Mouse (Mus musculus) hindbrain, embryonic 14.5 days (tissue): ENCODE results near the gene Cst8. TPM values are rescaled to one million over a fixed set of nuclear protein-coding genes. Genes with fewer than 3 reads are reported as not detected.
"Not testable (repeated sequence)": the region's sequence is repeated elsewhere in the genome, so short reads cannot be mapped to it uniquely, and the experiment has no call there.

Experiments
- ATAC-seq: fragments of 200-750 bp; cut with Nextera tagmentation; 2 replicates; pipeline ENCODE4 v1.8.0; 2017; ENCODE audit warnings: moderate number of reproducible peaks, mild to moderate bottlenecking, moderate TSS enrichment, moderate library complexity; ENCODE audit not compliant: low FRiP score
- DNase-seq: peaks from one replicate; pipeline ENCODE4 v3.0.0-alpha.2; 2015; ENCODE audit warnings: low spot score
- H3K27ac ChIP-seq: fragments of 300-500 bp; sonication (generic); 2 replicates; pipeline ENCODE4 v1.5.1; 2014; ENCODE audit warnings: mild to moderate bottlenecking, moderate library complexity
- H3K27me3 ChIP-seq: fragments of 300-500 bp; sonication (generic); 2 replicates; pipeline ENCODE4 v1.6.1; 2014; ENCODE audit warnings: mild to moderate bottlenecking, low read length, mixed read lengths; ENCODE audit not compliant: control insufficient read depth, insufficient read depth
- H3K36me3 ChIP-seq: fragments of 300-500 bp; sonication (generic); replicated peaks from 2 replicates; pipeline ENCODE4 v1.6.1; 2014; ENCODE audit not compliant: control insufficient read depth, insufficient read depth
- H3K4me1 ChIP-seq: fragments of 300-500 bp; sonication (generic); replicated peaks from 2 replicates; pipeline ENCODE4 v1.6.1; 2014; ENCODE audit warnings: antibody characterized with exemption, low read length, mixed read lengths; ENCODE audit not compliant: control insufficient read depth, insufficient read depth
- H3K4me2 ChIP-seq: fragments of 300-500 bp; sonication (generic); replicated peaks from 2 replicates; pipeline ENCODE4 v1.6.1; 2014; ENCODE audit warnings: mild to moderate bottlenecking, moderate library complexity
- H3K4me3 ChIP-seq: fragments of 300-500 bp; sonication (generic); replicated peaks from 2 replicates; pipeline ENCODE4 v1.5.1; 2014; ENCODE audit warnings: mild to moderate bottlenecking, low read length
- H3K9ac ChIP-seq: fragments of 300-500 bp; sonication (generic); 2 replicates; pipeline ENCODE4 v1.6.1; 2014
- H3K9me3 ChIP-seq: fragments of 300-500 bp; sonication (generic); 2 replicates; pipeline ENCODE4 v1.6.1; 2016; ENCODE audit warnings: low read length; ENCODE audit not compliant: control insufficient read depth
- WGBS: fragments of 180-500 bp; shearing (Covaris S2); extraction: QIAGEN DNeasy Blood & Tissue Kit; methylation state at CpG from one replicate; pipeline ENCODE4 v1.1.7; 2014; 5-methylcytosine and 5-hydroxymethylcytosine counted together
- polyA plus RNA-seq: library from polyadenylated mRNA; unstranded; fragments of >200 nt; fragmentation: Nextera tagmentation; extraction: Ambion mirVana; gene quantifications from 2 replicates; pipeline ENCODE4 v1.2.1, GENCODE M21; 2014

Gene Cst8
- polyA plus RNA-seq = not detected in 2 replicates

- no peak within 1 kb of the TSS for H3K27ac ChIP-seq
- DNase-seq (no peak), ATAC-seq (no peak)
- H3K9me3 ChIP-seq = no peaks in the 10 kb centered on the region
- no peak within 1 kb of the TSS for H3K4me3 ChIP-seq
- H3K4me2 ChIP-seq = no peak within 1 kb of the TSS
- 88% methylated on average over 1 of the region's 1 CpGs for WGBS
- H3K9ac ChIP-seq = no peak within 1 kb of the TSS
- no peaks in the 10 kb centered on the region for H3K36me3 ChIP-seq
- no peaks in the 10 kb centered on the region for H3K4me1 ChIP-seq
- no peaks in the 10 kb centered on the region for H3K27me3 ChIP-seq
These were observed at the start of gene Cst8 for GRCm38 (mm10) chr2:148798485-148798884. Gene Cst8, plus strand, starts transcription at chr2:148798785.

DNA sequence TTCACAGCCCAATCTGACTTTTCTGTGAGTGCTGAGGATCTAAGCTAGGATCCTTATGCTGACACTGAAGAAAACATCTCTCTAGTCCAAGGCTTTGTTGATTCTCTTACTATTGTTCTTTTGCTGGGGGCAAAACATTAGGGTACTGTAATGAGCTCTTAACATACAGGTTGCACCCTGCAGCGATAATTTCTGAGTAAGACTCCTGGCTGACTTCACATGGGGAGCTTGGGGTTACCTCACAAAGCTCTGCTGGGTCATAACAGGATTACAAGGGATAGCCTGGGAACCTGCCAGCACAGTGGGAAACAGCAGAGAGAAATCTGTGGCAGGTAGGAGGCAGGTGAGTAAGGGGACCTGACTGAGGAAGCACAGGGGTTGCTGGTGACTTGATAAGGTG, 48.5 kb upstream of the Cst8 start, which contains the start of gene Cstl1:
Gene Cstl1, plus strand, starts transcription at position 301 of the 400 bp plus-strand sequence.
- Histone ChIP-seq H3K9me3 (no peaks in the 10 kb centered on the region), H3K27ac (no peak within 1 kb of the TSS), H3K36me3 (no peaks in the 10 kb centered on the region), H3K4me1 (no peaks in the 10 kb centered on the region), H3K4me2 (no peak within 1 kb of the TSS), H3K27me3 (no peaks in the 10 kb centered on the region), H3K4me3 (no peak within 1 kb of the TSS), H3K9ac (no peak within 1 kb of the TSS)
- ATAC-seq = no peak
- 84% methylated on average over 1 of the region's 1 CpGs for WGBS
- DNase-seq = no peak

GRCm38 (mm10) chr2:148751893-148752813, 46.4 kb upstream of the Cst8 start:
- DNase-seq (peak; percentile 94), ATAC-seq (peak; percentile 91)
- no peaks in the 10 kb centered on the region for H3K4me1 ChIP-seq
- H3K9me3 ChIP-seq = no peaks in the 10 kb centered on the region
- H3K27me3 ChIP-seq = no peaks in the 10 kb centered on the region
- peak overlapping the region; percentile 27 for H3K4me3 ChIP-seq
- H3K9ac ChIP-seq = 0 out of 2 replicates have a peak overlapping the region, but pooled peaks have one; percentile 7
- no peaks in the 10 kb centered on the region for H3K36me3 ChIP-seq
- WGBS = 18% methylated on average over 15 of the region's 15 CpGs
- H3K4me2 ChIP-seq = peak overlapping the region; percentile 51
- H3K27ac ChIP-seq = no peak overlapping the region

- no peak for ATAC-seq
- Histone ChIP-seq H3K27me3 (no peaks in the 10 kb centered on the region), H3K4me3 (no peak overlapping the region), H3K9ac (no peak overlapping the region), H3K4me1 (no peaks in the 10 kb centered on the region), H3K36me3 (no peaks in the 10 kb centered on the region), H3K4me2 (no peak overlapping the region), H3K27ac (no peak overlapping the region), H3K9me3 (no peaks in the 10 kb centered on the region)
- WGBS = 70% methylated on average over 1 of the region's 1 CpGs
- DNase-seq = no peak
These were observed 44.2 kb upstream of the Cst8 start for GRCm38 (mm10) chr2:148754310-148754846.

DNA sequence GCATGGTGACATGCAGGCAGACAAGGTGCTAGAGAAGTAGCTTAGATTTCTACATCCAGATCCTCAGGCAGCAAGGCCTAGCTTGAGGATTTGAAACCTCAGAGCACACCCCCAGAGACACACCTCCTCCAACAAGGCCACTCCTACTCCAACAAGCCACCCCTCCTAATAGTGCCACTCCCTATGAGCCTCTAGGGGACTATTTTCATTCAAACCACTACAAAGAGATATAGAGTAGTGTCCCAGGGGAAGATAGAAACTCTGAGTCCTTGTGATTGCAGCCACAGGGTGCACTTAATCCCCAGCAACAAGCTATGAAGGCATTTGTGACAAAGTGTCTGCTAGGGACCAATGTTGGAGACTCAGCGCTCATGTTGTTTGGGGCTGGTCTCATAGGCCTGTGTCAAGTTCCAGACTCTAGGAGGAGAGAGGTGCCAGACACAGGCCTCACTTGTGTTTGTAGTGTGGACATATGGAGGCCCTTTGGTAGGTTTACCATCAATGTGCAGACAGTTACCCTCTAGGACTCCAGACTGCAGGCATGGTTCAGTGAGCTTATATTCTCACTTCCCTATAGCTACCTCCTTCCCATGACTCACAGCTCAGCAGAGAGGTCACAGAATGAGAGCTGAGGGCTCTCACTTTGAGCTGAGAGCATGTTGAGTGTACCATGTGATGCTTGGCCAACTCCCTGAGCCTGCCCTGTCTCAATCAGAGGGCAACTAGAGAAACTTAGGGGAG, 34.8 kb upstream of the Cst8 start:
- DNase-seq = no peak

GRCm38 (mm10) chr2:148771397-148771796, 27.2 kb upstream of the Cst8 start, which contains the start of gene Cst11:
Gene Cst11, minus strand, starts transcription at chr2:148771497.
- H3K9me3 ChIP-seq, H3K9ac ChIP-seq, H3K4me3 ChIP-seq, H3K27ac ChIP-seq, DNase-seq, H3K4me1 ChIP-seq, H3K27me3 ChIP-seq, H3K4me2 ChIP-seq, H3K36me3 ChIP-seq, ATAC-seq: not testable (repeated sequence)
- WGBS = 84% methylated on average over 4 of the region's 4 CpGs

More for the DNA sequence above, 34.8 kb upstream of the Cst8 start:
- Histone ChIP-seq H3K9me3 (no peaks in the 10 kb centered on the region), H3K27me3 (no peaks in the 10 kb centered on the region), H3K4me3 (no peak overlapping the region), H3K36me3 (no peaks in the 10 kb centered on the region), H3K27ac (no peak overlapping the region), H3K4me1 (no peaks in the 10 kb centered on the region), H3K4me2 (no peak overlapping the region), H3K9ac (no peak overlapping the region)
- 100% methylated on average over 1 of the region's 1 CpGs for WGBS
- no peak for ATAC-seq

DNA sequence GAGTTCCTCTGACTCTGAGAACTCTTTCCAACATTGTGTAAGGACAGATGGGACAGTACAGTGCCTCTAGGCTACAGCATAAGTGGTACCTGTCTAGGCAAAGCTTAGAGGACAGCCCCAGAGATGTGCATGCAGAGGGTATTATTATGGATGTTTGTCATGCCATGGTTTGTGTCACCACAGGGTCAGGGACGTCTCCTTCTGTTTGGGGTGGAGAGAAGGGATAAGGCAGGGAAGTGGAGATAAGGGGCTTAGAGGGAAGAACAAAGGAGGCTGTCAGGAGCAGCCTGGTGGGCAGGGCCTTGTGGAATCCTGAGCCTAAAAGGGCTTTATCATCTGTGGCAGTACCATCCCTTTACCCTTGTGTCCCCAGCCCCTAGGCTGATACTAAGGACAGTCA, 16.9 kb upstream of the Cst8 start, which contains the start of gene 8030411F24Rik:
Gene 8030411F24Rik, plus strand, starts transcription at position 301 of the 400 bp plus-strand sequence.
- Histone ChIP-seq H3K27me3 (no peaks in the 10 kb centered on the region), H3K4me1 (no peaks in the 10 kb centered on the region), H3K4me2 (no peak within 1 kb of the TSS), H3K27ac (no peak within 1 kb of the TSS), H3K36me3 (no peaks in the 10 kb centered on the region), H3K9me3 (no peaks in the 10 kb centered on the region), H3K4me3 (no peak within 1 kb of the TSS), H3K9ac (no peak within 1 kb of the TSS)
- DNase-seq (no peak), ATAC-seq (no peak)
- 23% methylated on average over 1 of the region's 1 CpGs for WGBS

DNA sequence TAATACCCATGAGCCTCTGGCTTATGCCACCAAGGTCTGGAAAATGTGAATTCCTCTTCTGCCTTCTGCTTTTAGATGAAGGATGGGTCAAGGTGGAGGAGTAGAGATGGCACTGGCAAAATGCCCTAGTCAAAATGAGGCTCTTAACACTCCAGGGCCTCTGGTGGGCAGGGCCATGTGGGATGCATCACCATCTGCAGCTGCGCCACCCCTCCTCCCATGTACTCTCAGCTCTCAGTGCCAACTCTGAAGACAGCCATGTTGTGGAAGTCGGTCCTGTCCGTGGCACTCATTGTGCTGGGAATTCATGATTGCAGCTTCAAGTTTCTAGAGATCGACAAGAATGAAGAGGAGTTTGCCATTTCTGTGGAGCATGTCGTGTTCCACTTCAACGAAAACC, 9.4 kb upstream of the Cst8 start, which contains the start of gene Cst12:
Gene Cst12, plus strand, starts transcription at position 220 of the 400 bp plus-strand sequence.
- Histone ChIP-seq H3K27ac (no peak within 1 kb of the TSS), H3K9me3 (no peaks in the 10 kb centered on the region), H3K4me2 (no peak within 1 kb of the TSS), H3K36me3 (no peaks in the 10 kb centered on the region), H3K27me3 (no peaks in the 10 kb centered on the region), H3K4me3 (no peak within 1 kb of the TSS), H3K9ac (no peak within 1 kb of the TSS), H3K4me1 (no peaks in the 10 kb centered on the region)
- 96% methylated on average over 6 of the region's 6 CpGs for WGBS
- no peak for ATAC-seq
- DNase-seq = no peak

DNA sequence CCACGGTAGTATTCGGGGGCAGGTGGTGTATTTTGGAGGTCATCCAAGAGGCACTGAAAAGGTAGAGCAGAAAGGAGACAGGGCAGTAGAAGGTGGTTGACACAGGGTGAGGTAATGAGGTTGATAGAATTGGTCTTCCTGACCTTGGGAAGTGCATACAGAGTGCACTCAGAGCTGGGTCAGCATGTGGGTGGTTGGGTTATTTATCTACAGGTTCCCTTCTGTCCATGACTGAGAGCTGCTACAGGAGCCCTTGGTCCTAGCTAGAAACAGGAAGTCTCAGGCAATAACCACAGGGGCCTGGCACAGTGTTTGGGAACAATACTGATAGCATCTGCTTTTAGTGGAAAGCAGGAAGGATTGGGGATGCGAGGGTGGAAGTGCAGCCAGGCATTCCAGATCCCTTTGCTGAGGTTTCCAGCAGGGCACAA, 2.9 kb downstream of the Cst8 start:
- DNase-seq (no peak), ATAC-seq (no peak)
- Histone ChIP-seq H3K4me1 (no peaks in the 10 kb centered on the region), H3K9ac (no peak overlapping the region), H3K4me3 (no peak overlapping the region), H3K4me2 (no peak overlapping the region), H3K27me3 (no peaks in the 10 kb centered on the region), H3K36me3 (no peaks in the 10 kb centered on the region), H3K9me3 (no peaks in the 10 kb centered on the region), H3K27ac (no peak overlapping the region)
- 80% methylated on average over 3 of the region's 3 CpGs for WGBS
